Mouse (Mus musculus) urinary bladder, postnatal 36 days (tissue): ENCODE data around the gene Fancl.

ENCODE experiments used
- DNase-seq, 2 experiments: peaks; one replicate each; pipeline ENCODE4 v3.0.0; 2022; ENCODE audit warnings: low spot score in 2 of 2, mixed read lengths in 1 of 2

Fancl gene

GRCm38 (mm10) chr11:26489761-26490466 is 104.0 kb downstream of the Fancl start:
- peak; percentile 4 to 36 for DNase-seq

- no peak for DNase-seq
Measured at GRCm38 (mm10) chr11:26495951-26496350, 110.0 kb downstream of the Fancl start.

- no peak for DNase-seq
Measured at GRCm38 (mm10) chr11:26513683-26514082, 127.7 kb downstream of the Fancl start.

GRCm38 (mm10) chr11:26516086-26516485 is 130.2 kb downstream of the Fancl start:
- DNase-seq: no peak

- DNase-seq: peak in 1 of 2 experiments; percentile 5
Measured at GRCm38 (mm10) chr11:26518991-26519390, 133.1 kb downstream of the Fancl start.
